Mouse (Mus musculus): ENCODE data around the gene Xrcc6. TPM values are rescaled to one million over a fixed set of nuclear protein-coding genes. Genes with fewer than 3 reads are reported as not detected.
A peak's percentile ranks its signal among the peaks of the same experiment; 100 is the strongest.

The Xrcc6 gene
- polyA plus RNA-seq, 1 experiment from 2014 or later, result 93.0 TPM

DNA sequence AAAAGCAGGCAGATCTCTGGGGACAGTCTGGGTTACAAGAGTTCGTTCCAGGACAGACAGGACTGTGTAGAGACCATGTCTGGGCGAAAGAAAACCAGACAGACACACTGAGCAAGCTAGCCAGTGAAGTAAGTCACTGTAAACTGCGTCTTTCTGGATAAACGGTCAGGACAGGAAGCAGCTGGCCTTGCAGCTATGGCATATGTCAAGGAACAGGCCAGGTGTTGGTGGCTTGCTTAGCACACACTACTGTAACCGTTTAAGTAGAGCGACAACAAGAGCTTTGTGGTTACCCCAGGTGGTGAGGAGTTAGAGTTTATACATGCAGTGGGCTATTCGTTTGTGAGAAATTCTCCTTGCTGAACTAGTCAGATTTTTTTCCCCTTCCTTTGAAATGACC, 40.1 kb downstream of the Xrcc6 start:
- WGBS, result 81% methylated on average over 7 of the region's 7 CpGs
- Histone ChIP-seq H3K27ac (no peak overlapping the region), H3K36me3 (peaks cover 76% of the 10 kb centered on the region), H3K4me1 (no peaks in the 10 kb centered on the region), H3K4me2 (no peak overlapping the region), H3K9ac (no peak overlapping the region), H3K9me3 (no peaks in the 10 kb centered on the region), H3K4me3 (no peak overlapping the region), H3K27me3 (no peaks in the 10 kb centered on the region)
- no peak for ATAC-seq (ENCODE audit: borderline replicate concordance, extremely low read depth, low FRiP score, low TSS enrichment)

DNA sequence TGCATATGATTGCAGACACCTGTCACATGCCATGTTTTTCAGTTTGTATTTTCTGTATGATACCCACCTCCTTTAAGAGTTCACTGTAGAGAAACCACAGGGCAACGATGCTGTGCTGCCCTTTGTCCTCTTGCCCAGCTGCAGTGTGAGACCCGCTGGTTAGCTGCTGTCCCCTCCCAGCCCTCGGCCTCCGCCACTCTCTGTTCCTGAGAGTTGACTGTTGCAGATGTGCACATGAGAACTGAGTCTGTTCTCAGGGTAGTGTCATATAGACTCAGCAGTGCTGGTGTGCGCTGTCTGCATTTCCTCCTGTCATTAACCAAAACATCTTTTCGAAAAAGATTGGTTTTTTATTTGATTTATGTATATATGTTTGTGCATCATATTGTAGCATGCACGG, 44.8 kb downstream of the Xrcc6 start:
- ATAC-seq (ENCODE audit: borderline replicate concordance, extremely low read depth, low FRiP score, low TSS enrichment), result no peak
- Histone ChIP-seq H3K4me1 (no peaks in the 10 kb centered on the region), H3K9me3 (no peaks in the 10 kb centered on the region), H3K27ac (no peak overlapping the region), H3K4me2 (no peak overlapping the region), H3K27me3 (no peaks in the 10 kb centered on the region), H3K4me3 (no peak overlapping the region), H3K36me3 (peaks cover 70% of the 10 kb centered on the region), H3K9ac (no peak overlapping the region)
- 85% methylated on average over 7 of the region's 7 CpGs for WGBS

- Histone ChIP-seq H3K4me3 (no peak within 1 kb of the TSS), H3K9me3 (no peaks in the 10 kb centered on the region), H3K4me1 (no peaks in the 10 kb centered on the region), H3K4me2 (no peak within 1 kb of the TSS), H3K9ac (no peak within 1 kb of the TSS), H3K27me3 (no peaks in the 10 kb centered on the region), H3K36me3 (peaks cover 72% of the 10 kb centered on the region), H3K27ac (no peak within 1 kb of the TSS)
- no peak for ATAC-seq (ENCODE audit: borderline replicate concordance, extremely low read depth, low FRiP score, low TSS enrichment)
- WGBS, result 89% methylated on average over 4 of the region's 4 CpGs
Observed at GRCm38 (mm10) chr15:82033762-82034161, 46.1 kb downstream of the Xrcc6 start, which contains the start of gene Desi1. Gene Desi1, minus strand, starts transcription at chr15:82033862.

DNA sequence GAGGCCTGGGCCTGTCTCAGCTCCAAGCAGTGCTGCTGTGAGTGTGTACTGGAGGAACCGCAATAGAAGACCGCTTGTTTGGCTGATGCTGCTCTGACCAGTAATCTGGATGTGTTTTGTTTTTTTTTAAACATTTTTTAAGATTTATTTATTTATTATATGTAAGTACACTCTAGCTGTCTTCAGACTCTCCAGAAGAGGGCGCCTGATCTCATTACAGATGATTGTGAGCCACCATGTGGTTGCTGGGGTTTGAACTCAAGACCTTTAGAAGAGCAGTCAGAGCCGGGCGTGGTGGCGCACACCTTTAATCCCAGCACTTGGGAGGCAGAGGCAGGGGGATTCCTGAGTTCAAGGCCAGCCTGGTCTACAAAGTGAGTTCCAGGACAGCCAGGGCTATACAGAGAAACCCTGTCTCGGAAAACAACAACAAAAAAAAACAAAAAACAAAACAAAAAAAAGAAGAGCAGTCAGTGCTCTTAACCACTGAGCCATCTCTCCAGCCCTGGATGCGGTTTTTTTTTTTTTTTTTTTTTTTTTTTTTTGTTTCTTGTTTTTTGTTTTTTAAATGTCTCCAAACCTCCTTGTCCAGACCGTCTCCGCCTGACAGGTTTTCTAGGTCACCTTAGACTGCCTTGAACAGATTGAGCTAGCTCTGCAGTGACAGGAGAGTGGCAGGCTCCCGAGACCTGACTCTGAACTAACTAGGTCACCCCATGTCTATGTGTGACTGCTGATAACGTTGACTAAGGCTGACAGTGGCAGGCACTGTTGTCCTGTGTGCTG, 48.5 kb downstream of the Xrcc6 start:
- 76% methylated on average over 12 of the region's 12 CpGs for WGBS
- H3K27ac ChIP-seq, result no peak overlapping the region
- no peak overlapping the region for H3K4me3 ChIP-seq
- no peaks in the 10 kb centered on the region for H3K9me3 ChIP-seq
- H3K27me3 ChIP-seq, result no peaks in the 10 kb centered on the region
- H3K9ac ChIP-seq, result no peak overlapping the region
- ATAC-seq (ENCODE audit: borderline replicate concordance, extremely low read depth, low FRiP score, low TSS enrichment), result no peak
- no peak overlapping the region for H3K4me2 ChIP-seq
- H3K4me1 ChIP-seq, result no peaks in the 10 kb centered on the region
- H3K36me3 ChIP-seq, result peaks cover 70% of the 10 kb centered on the region

- H3K4me3 ChIP-seq, result no peak overlapping the region
- peaks cover 60% of the 10 kb centered on the region for H3K36me3 ChIP-seq
- 94% methylated on average over 1 of the region's 1 CpGs for WGBS
- H3K27ac ChIP-seq, result no peak overlapping the region
- H3K27me3 ChIP-seq, result no peaks in the 10 kb centered on the region
- no peak overlapping the region for H3K4me2 ChIP-seq
- peaks cover 9% of the 10 kb centered on the region for H3K4me1 ChIP-seq
- no peak for ATAC-seq (ENCODE audit: borderline replicate concordance, extremely low read depth, low FRiP score, low TSS enrichment)
- no peaks in the 10 kb centered on the region for H3K9me3 ChIP-seq
- H3K9ac ChIP-seq, result no peak overlapping the region
Observed at GRCm38 (mm10) chr15:82040650-82041049, 53.0 kb downstream of the Xrcc6 start.

GRCm38 (mm10) chr15:82044166-82044784, 56.6 kb downstream of the Xrcc6 start:
- H3K4me2 ChIP-seq, result no peak overlapping the region
- H3K4me3 ChIP-seq, result no peak overlapping the region
- no peak for ATAC-seq (ENCODE audit: borderline replicate concordance, extremely low read depth, low FRiP score, low TSS enrichment)
- H3K9me3 ChIP-seq, result no peaks in the 10 kb centered on the region
- H3K27me3 ChIP-seq, result no peaks in the 10 kb centered on the region
- 96% methylated on average over 7 of the region's 7 CpGs for WGBS
- peaks cover 32% of the 10 kb centered on the region for H3K36me3 ChIP-seq
- peaks cover 20% of the 10 kb centered on the region for H3K4me1 ChIP-seq
- no peak overlapping the region for H3K9ac ChIP-seq
- no peak overlapping the region for H3K27ac ChIP-seq

- H3K27ac ChIP-seq, result peak overlapping the region; percentile 90; the same call in 1 of the 2 replicates
- H3K4me2 ChIP-seq, result peak overlapping the region; percentile 80
- H3K4me3 ChIP-seq, result peak overlapping the region; percentile 91
- peaks cover 20% of the 10 kb centered on the region for H3K4me1 ChIP-seq
- ATAC-seq (ENCODE audit: borderline replicate concordance, extremely low read depth, low FRiP score, low TSS enrichment), result peak; percentile 37; the same call in 1 of the 2 replicates
- H3K36me3 ChIP-seq, result peaks cover 16% of the 10 kb centered on the region
- no peaks in the 10 kb centered on the region; the same call in 1 of the 2 replicates for H3K27me3 ChIP-seq
- WGBS, result under 1% methylated on average over 26 of the region's 26 CpGs
- H3K9me3 ChIP-seq, result no peaks in the 10 kb centered on the region
- H3K9ac ChIP-seq, result peak overlapping the region; percentile 93
Observed at GRCm38 (mm10) chr15:82046246-82046891, 58.7 kb downstream of the Xrcc6 start.

DNA sequence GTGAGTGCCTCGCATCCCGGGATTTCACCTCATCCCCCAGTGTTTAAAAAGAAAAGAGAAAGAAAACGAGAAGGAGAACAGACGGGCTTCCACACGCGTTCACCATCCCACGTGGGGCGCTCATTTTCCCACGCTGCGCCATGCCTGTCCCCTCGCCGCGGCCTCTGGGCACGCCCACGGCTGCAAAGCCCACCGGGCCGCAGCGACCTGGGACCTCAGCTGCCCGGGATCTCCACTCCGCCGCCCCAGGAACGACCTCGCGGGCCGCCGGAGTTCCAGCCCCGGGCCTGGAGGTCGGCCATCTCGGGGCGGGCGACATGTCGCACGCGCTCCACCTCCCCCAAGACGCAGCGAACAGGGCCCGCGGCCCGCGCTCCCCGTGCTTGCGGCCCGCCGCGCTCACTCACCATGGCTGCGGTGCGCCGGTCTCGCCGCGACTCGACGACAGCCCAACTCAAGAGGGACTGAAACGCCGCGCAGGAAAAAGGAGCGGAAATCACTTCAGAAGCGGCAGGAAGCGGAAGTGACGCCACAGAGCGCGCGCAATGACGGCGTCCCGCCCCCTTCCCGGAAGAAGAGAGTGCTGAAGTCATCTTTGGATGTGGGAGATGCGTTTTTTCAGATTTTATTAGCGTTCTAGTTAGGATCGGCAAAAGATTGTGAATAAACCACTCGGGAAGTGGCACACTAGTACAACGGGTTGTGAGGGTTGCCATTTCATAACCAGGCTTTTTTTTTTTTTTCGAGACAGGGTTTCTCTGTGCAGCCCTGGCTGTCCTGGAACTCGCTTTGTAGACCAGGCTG, 59.6 kb downstream of the Xrcc6 start, which contains the start of gene Snu13:
Gene Snu13 (minus strand): TSS at position 519 of the 804 bp plus-strand sequence.
- Histone ChIP-seq H3K27ac (peak within 1 kb of the TSS; percentile 90), H3K9ac (peak within 1 kb of the TSS; percentile 93), H3K4me3 (peak within 1 kb of the TSS; percentile 91), H3K9me3 (no peaks in the 10 kb centered on the region), H3K36me3 (peaks cover 14% of the 10 kb centered on the region), H3K4me2 (peak within 1 kb of the TSS; percentile 80), H3K4me1 (peaks cover 20% of the 10 kb centered on the region), H3K27me3 (no peaks in the 10 kb centered on the region; the same call in 1 of the 2 replicates)
- peak; percentile 73; the same call in 1 of the 2 replicates for ATAC-seq (ENCODE audit: borderline replicate concordance, extremely low read depth, low FRiP score, low TSS enrichment)
- under 1% methylated on average over 74 of the region's 74 CpGs for WGBS

GRCm38 (mm10) chr15:82052544-82052943, 64.9 kb downstream of the Xrcc6 start:
- no peaks in the 10 kb centered on the region for H3K36me3 ChIP-seq
- H3K9me3 ChIP-seq, result no peaks in the 10 kb centered on the region
- H3K4me1 ChIP-seq, result 0 out of 2 replicates have a peak, but pooled peaks cover 3% of the 10 kb centered on the region
- whole genome bisulfite sequencing, result 65% methylated on average over 5 of the region's 5 CpGs
- H3K27ac ChIP-seq, result no peak overlapping the region
- H3K4me3 ChIP-seq, result no peak overlapping the region
- H3K4me2 ChIP-seq, result no peak overlapping the region
- no peak overlapping the region for H3K9ac ChIP-seq
- ATAC-seq (ENCODE audit: borderline replicate concordance, extremely low read depth, low FRiP score, low TSS enrichment), result no peak
- no peaks in the 10 kb centered on the region; the same call in 1 of the 2 replicates for H3K27me3 ChIP-seq

- 54% methylated on average over 1 of the region's 1 CpGs for WGBS
- Histone ChIP-seq H3K27me3 (peaks cover 17% of the 10 kb centered on the region; the same call in 1 of the 2 replicates), H3K9ac (no peak within 1 kb of the TSS), H3K4me1 (no peaks in the 10 kb centered on the region), H3K27ac (no peak within 1 kb of the TSS), H3K9me3 (no peaks in the 10 kb centered on the region), H3K4me3 (no peak within 1 kb of the TSS), H3K36me3 (no peaks in the 10 kb centered on the region), H3K4me2 (no peak within 1 kb of the TSS)
- no peak for ATAC-seq (ENCODE audit: borderline replicate concordance, extremely low read depth, low FRiP score, low TSS enrichment)
Observed at GRCm38 (mm10) chr15:82058719-82059201, 71.1 kb downstream of the Xrcc6 start, which contains the start of gene 4930407I10Rik. Gene 4930407I10Rik, plus strand, starts transcription at chr15:82059151.

DNA sequence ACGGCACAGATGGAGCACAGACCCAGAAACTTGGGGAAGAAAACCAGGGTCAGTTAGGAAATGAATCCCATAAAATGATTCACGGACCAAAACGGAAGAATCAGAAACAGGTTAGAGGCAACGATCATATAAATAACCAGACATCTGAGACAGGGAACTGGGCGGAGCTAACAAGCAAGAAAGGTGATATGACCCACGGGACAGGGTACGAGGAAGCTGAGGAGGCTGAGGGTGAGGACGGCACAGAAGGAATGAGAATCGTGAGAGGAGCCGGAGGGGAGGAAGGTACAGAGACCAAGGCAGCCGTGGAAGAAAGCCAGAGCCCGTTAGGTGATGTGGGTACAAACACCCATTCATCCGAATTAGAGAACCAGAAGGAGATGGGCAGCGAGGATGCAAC, 76.3 kb downstream of the Xrcc6 start:
- no peak overlapping the region for H3K9ac ChIP-seq
- no peak overlapping the region for H3K4me2 ChIP-seq
- peaks cover 44% of the 10 kb centered on the region for H3K27me3 ChIP-seq
- no peak overlapping the region for H3K4me3 ChIP-seq
- WGBS, result 59% methylated on average over 14 of the region's 14 CpGs
- H3K27ac ChIP-seq, result no peak overlapping the region
- H3K36me3 ChIP-seq, result no peaks in the 10 kb centered on the region
- ATAC-seq (ENCODE audit: borderline replicate concordance, extremely low read depth, low FRiP score, low TSS enrichment), result no peak
- no peaks in the 10 kb centered on the region for H3K4me1 ChIP-seq
- no peaks in the 10 kb centered on the region for H3K9me3 ChIP-seq

Measured in lung, embryonic 15.5 days (tissue).